Mouse (Mus musculus) lung, embryonic 14.5 days (tissue): Measurements from ENCODE around the gene Tmem200b. TPM values are rescaled to one million over a fixed set of nuclear protein-coding genes. Genes with fewer than 3 reads are reported as not detected.
A peak's percentile ranks its signal among the peaks of the same experiment; 100 is the strongest.

ENCODE experiments used
- ATAC-seq: fragments of 200-750 bp; cut with Nextera tagmentation; 2 replicates; pipeline ENCODE4 v1.8.0; 2017; ENCODE audit warnings: mild to moderate bottlenecking, moderate TSS enrichment, moderate library complexity; ENCODE audit not compliant: insufficient read depth
- DNase-seq: peaks from one replicate; pipeline ENCODE4 v3.0.0-alpha.2; 2015
- H3K27ac ChIP-seq: fragments of 300-500 bp; sonication (generic); 2 replicates; pipeline ENCODE4 v1.5.1; 2014; ENCODE audit warnings: low read depth, mild to moderate bottlenecking, moderate library complexity
- H3K27me3 ChIP-seq: fragments of 300-500 bp; sonication (generic); 2 replicates; pipeline ENCODE4 v1.6.1; 2014; ENCODE audit warnings: low read length, control low read depth; ENCODE audit not compliant: insufficient read depth
- H3K36me3 ChIP-seq: fragments of 300-500 bp; sonication (generic); 2 replicates; pipeline ENCODE4 v1.6.1; 2014; ENCODE audit warnings: control low read depth; ENCODE audit not compliant: insufficient read depth
- H3K4me1 ChIP-seq: fragments of 300-500 bp; sonication (generic); 2 replicates; pipeline ENCODE4 v1.6.1; 2014; ENCODE audit warnings: antibody characterized with exemption, control low read depth; ENCODE audit not compliant: insufficient read depth
- H3K4me2 ChIP-seq: fragments of 300-500 bp; sonication (generic); 2 replicates; pipeline ENCODE4 v1.6.1; 2014; ENCODE audit warnings: mild to moderate bottlenecking
- H3K4me3 ChIP-seq: fragments of 300-500 bp; sonication (generic); 2 replicates; pipeline ENCODE4 v1.5.1; 2014; ENCODE audit warnings: low read depth, low read length
- H3K9ac ChIP-seq: fragments of 300-500 bp; sonication (generic); 2 replicates; pipeline ENCODE4 v1.6.1; 2014
- H3K9me3 ChIP-seq: fragments of 300-500 bp; sonication (generic); 2 replicates; pipeline ENCODE4 v1.6.1; 2016; ENCODE audit warnings: low read depth, low read length, control low read depth
- CTCF ChIP-seq: IDR thresholded peaks from 2 replicates; pipeline ENCODE4 v1.5.1; 2016; ENCODE audit warnings: antibody characterized with exemption, low read depth
- WGBS: fragments of 180-500 bp; shearing (Covaris S2); extraction: QIAGEN DNeasy Blood & Tissue Kit; methylation state at CpG from one replicate; pipeline ENCODE4 v1.1.7; 2014; 5-methylcytosine and 5-hydroxymethylcytosine counted together
- polyA plus RNA-seq: library from polyadenylated mRNA; unstranded; fragments of >200 nt; fragmentation: Nextera tagmentation; extraction: Ambion mirVana; gene quantifications from 2 replicates; pipeline ENCODE4 v1.2.1, GENCODE M21; 2014

Tmem200b gene
- polyA plus RNA-seq, 1 experiment from 2014 or later: 3.1 TPM

DNA sequence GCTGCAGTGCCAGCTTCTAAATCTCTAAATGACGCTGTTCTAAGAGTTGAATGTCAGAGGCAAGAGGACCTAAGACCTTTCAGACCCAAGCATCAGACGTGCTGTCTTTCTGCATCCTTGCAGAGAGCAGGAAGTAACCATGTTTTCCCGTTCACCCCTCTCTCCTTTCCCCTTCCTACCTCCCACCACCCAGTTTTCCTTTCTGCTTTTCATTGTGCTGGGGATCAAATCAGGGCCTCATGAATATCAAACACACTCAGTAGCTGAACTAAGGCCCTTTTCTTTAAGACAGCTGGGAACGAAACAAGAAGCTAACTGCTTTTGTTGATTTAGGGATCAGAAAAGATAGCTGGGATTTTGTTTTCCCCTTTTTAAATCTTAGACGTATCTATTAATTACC is 28.3 kb downstream of the Tmem200b start:
- Histone ChIP-seq H3K4me1 (no peaks in the 10 kb centered on the region), H3K4me3 (no peak overlapping the region), H3K4me2 (no peak overlapping the region), H3K9me3 (no peaks in the 10 kb centered on the region), H3K27ac (no peak overlapping the region), H3K27me3 (no peaks in the 10 kb centered on the region), H3K9ac (no peak overlapping the region), H3K36me3 (peaks cover 24% of the 10 kb centered on the region; the same call in 1 of the 2 replicates)
- no peak for TF ChIP-seq CTCF
- ATAC-seq (no peak), DNase-seq (no peak)
- WGBS: 33% methylated on average over 5 of the region's 5 CpGs

DNA sequence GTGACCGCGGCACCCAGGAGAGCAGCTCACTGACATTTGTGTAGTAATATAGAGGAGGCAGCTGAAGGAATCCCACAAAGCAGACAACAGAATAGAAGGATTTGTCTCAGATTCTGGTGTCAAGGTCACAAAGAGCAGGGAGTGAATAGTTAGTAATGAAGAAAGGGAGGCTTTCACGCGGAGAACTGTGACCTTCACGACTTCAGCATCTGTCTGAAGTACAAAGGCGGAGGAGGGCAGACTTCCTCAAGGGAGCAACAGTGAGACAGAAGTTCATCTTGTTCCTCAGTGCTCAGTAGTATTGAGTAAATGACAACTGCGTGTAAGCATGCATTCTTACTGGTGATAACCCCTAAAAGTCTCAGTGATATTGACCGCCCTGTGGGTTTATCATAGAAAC is 29.1 kb downstream of the Tmem200b start:
- Histone ChIP-seq H3K4me3 (no peak overlapping the region), H3K9me3 (no peaks in the 10 kb centered on the region), H3K4me2 (no peak overlapping the region), H3K27me3 (no peaks in the 10 kb centered on the region), H3K9ac (no peak overlapping the region), H3K4me1 (no peaks in the 10 kb centered on the region), H3K36me3 (peaks cover 30% of the 10 kb centered on the region; the same call in 1 of the 2 replicates), H3K27ac (no peak overlapping the region)
- WGBS: 69% methylated on average over 8 of the region's 8 CpGs
- DNase-seq: no peak
- ATAC-seq: no peak
- no peak for TF ChIP-seq CTCF

DNA sequence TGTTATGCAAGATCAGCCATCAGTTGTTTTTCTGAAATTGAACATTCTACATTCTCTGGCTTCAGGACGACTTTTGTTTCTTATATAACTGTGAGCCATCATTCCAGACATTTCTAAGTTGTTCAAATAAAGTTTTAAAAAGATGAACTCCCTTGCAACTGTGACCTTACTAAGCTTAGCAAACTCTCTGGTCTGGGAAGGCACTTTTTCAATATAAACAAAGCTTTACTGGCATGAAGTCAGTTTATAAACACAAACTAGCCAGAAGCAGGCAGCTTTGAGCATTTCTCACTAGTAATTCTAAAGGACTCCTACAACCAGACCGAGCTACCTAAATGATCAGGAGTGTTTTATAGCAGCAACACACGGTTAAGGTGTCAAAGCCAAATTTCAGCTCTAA is 35.6 kb downstream of the Tmem200b start:
- H3K4me3 ChIP-seq: no peak overlapping the region
- no peak for ATAC-seq

DNA sequence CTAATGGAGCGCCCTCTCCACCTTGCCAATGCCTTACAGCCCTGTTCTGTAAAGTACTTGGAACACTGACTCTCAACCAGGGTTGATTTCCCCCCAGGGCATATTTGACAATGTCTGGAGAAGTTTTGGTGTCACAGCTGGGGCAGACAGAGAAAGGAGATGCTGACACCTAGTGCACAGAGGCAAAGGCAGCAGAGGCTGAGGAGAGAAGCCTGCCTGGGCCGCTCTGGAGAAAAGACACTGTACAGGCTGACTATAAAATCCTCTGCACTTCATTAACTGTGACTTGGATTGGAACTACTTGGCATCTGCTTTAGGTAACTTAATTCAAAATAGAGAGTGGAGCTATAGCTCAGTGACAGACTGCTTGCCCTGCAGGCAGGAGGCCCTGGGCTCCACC is 47.3 kb downstream of the Tmem200b start:
- peak; percentile 54 for ATAC-seq
- H3K27ac ChIP-seq: no peak overlapping the region
- no peaks in the 10 kb centered on the region for H3K27me3 ChIP-seq
- peak; percentile 31; the same call in 1 of the 2 replicates for TF ChIP-seq CTCF
- WGBS: 78% methylated on average over 2 of the region's 2 CpGs
- peak; percentile 65 for DNase-seq
- no peaks in the 10 kb centered on the region for H3K4me1 ChIP-seq
- H3K36me3 ChIP-seq: peaks cover 50% of the 10 kb centered on the region
- no peak overlapping the region for H3K4me2 ChIP-seq
- H3K4me3 ChIP-seq: no peak overlapping the region
- H3K9ac ChIP-seq: no peak overlapping the region
- H3K9me3 ChIP-seq: no peaks in the 10 kb centered on the region

More for the DNA sequence above, 35.6 kb downstream of the Tmem200b start:
- no peak for TF ChIP-seq CTCF
- Histone ChIP-seq H3K4me2 (no peak overlapping the region), H3K9me3 (no peaks in the 10 kb centered on the region), H3K27me3 (no peaks in the 10 kb centered on the region), H3K36me3 (peaks cover 43% of the 10 kb centered on the region), H3K27ac (no peak overlapping the region), H3K4me1 (no peaks in the 10 kb centered on the region), H3K9ac (no peak overlapping the region)
- peak; percentile 51 for DNase-seq
- WGBS: 63% methylated on average over 3 of the region's 3 CpGs

DNA sequence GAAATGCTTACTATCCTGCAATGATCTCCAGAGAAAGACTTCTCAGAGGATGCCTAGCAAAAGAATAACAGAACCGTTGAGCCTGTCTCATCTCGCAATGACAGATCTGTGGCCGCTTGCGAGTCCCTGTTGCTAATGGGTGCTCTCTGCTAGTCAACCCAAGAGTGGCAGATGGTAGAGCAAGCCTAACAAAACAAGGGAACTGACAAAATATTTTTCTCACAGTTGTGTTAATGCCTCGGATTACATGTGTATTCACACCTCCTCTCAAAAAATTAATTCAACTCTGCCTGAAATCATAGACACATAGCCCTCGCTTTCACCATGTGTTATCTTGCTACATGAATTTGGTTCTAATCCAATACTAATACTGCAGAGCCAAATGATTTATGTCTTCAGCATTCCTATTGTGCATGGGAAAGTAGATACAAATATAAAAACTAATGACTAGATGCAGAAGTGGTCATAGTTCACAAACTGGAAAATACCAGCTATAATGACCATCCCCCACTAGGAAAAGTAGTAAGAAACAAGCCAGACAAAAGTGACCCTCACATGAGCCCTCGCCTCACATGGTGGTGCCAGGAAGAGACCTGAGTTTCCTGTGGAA is 48.8 kb downstream of the Tmem200b start:
- ATAC-seq (no peak), DNase-seq (peak; percentile 38)
- no peak for TF ChIP-seq CTCF
- WGBS: 63% methylated on average over 7 of the region's 7 CpGs
- Histone ChIP-seq H3K9ac (no peak overlapping the region), H3K36me3 (peaks cover 60% of the 10 kb centered on the region), H3K27me3 (no peaks in the 10 kb centered on the region), H3K4me3 (no peak overlapping the region), H3K9me3 (no peaks in the 10 kb centered on the region), H3K4me1 (no peaks in the 10 kb centered on the region), H3K4me2 (no peak overlapping the region), H3K27ac (no peak overlapping the region)

Other genes starting within 250 kb of the Tmem200b start
- 11.9 and 12.4 TPM in 2 replicates for gene Ptpru, start 83.5 kb upstream of the Tmem200b start, polyA plus RNA-seq
- gene Mecr, start 78.3 kb upstream of the Tmem200b start, polyA plus RNA-seq: 42.6 and 46.5 TPM in 2 replicates
- gene Srsf4, start 48.2 kb upstream of the Tmem200b start, polyA plus RNA-seq: 122 and 131 TPM in 2 replicates
- gene Gm10300, start 152.9 kb downstream of the Tmem200b start, polyA plus RNA-seq: 0.08 and 0.11 TPM in 2 replicates
- gene Epb41, start 153.6 kb downstream of the Tmem200b start, polyA plus RNA-seq: 79.1 and 86.3 TPM in 2 replicates
- gene Oprd1, start 222.7 kb downstream of the Tmem200b start, polyA plus RNA-seq: 0.04 TPM in 1 of 2 replicates, not detected in the other